Mouse (Mus musculus): ENCODE data around the gene Sync.

DNA sequence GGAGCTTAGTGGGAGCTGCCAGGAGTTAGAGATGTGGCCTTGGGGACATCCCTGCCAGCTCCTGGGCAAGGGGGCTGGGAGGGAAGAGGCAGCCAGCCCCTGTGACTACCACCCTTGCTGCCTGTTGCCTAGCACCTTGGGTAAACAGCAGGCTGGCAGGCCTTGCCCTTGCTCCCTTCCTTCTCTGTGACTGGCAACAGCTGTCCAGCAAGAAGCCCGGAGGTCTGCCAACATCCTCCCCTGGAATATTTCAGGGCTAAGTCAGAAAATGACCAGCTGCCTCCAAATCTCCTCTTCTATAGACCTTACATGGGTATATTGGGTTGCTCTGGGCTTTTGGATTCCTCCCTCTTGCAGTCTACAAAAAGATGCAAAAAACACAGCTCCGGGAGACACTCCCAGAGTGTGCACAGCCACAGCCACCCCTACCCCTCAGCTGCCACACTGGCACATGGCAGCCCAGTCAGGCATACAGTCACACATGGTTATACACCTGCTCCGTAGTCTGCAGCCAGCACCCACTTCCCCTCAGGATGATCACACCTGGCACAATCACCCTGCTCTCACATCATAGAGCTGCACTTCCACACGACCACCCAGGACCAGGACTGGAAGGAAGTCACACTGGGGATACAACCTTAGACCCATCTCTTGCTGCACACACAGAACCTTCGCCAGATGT is 1.3 kb upstream of the Sync start:
- TF ChIP-seq CTCF (conservative IDR thresholded peaks at IDR 0.05; ENCODE audit: insufficient read depth, insufficient read length, low read depth, low read length), result no peak
- TF ChIP-seq POLR2A (IDR thresholded peaks at IDR 0.05; ENCODE audit: low read depth, low read length), result no peak
